Mouse (Mus musculus) lung, postnatal 4 days (tissue): Measurements from ENCODE around the gene Prr14l.
"Not testable (repeated sequence)": the region's sequence is repeated elsewhere in the genome, so short reads cannot be mapped to it uniquely, and the experiment has no call there.

ENCODE experiments used
- DNase-seq, 2 experiments: peaks; one replicate each; pipeline ENCODE4 v3.0.0; 2021

Gene Prr14l

GRCm38 (mm10) chr5:32853731-32854507 lies at the start of gene Prr14l:
Gene Prr14l (minus strand): TSS chr5:32854256.
- DNase-seq: peak; percentile 98 to 99

GRCm38 (mm10) chr5:32886739-32887138 lies 32.7 kb upstream of the Prr14l start:
- DNase-seq: no peak

- no peak for DNase-seq
Measured at GRCm38 (mm10) chr5:32872346-32872745, 18.3 kb upstream of the Prr14l start.

- DNase-seq: no peak
Measured at GRCm38 (mm10) chr5:32869389-32870024, 15.5 kb upstream of the Prr14l start.

GRCm38 (mm10) chr5:32863253-32864228 lies 9.5 kb upstream of the Prr14l start, which contains the start of gene Depdc5:
Gene Depdc5 (plus strand): TSS chr5:32863701.
- DNase-seq: peak; percentile 95 to 97

- peak in 1 of 2 experiments; percentile 14 for DNase-seq
Measured at GRCm38 (mm10) chr5:32862469-32863132, 8.5 kb upstream of the Prr14l start.

- no peak for DNase-seq
Measured at GRCm38 (mm10) chr5:32861082-32861481, 7.0 kb upstream of the Prr14l start.

GRCm38 (mm10) chr5:32857781-32858220 lies 3.7 kb upstream of the Prr14l start:
- DNase-seq: peak in 1 of 2 experiments; percentile 56

GRCm38 (mm10) chr5:32855274-32855673 lies 1.2 kb upstream of the Prr14l start:
- not testable (repeated sequence) for DNase-seq

- no peak for DNase-seq
Measured at GRCm38 (mm10) chr5:32854818-32855217, 762 bp upstream of the Prr14l start.

- no peak for DNase-seq
Measured at GRCm38 (mm10) chr5:32852026-32852425, 2.0 kb downstream of the Prr14l start.

- DNase-seq: not testable (repeated sequence)
Measured at GRCm38 (mm10) chr5:32849580-32849979, 4.5 kb downstream of the Prr14l start.

GRCm38 (mm10) chr5:32849178-32849577 lies 4.9 kb downstream of the Prr14l start:
- DNase-seq: no peak

GRCm38 (mm10) chr5:32840029-32840428 lies 14.0 kb downstream of the Prr14l start:
- DNase-seq: no peak

- no peak for DNase-seq
Measured at GRCm38 (mm10) chr5:32836976-32837375, 17.1 kb downstream of the Prr14l start.

GRCm38 (mm10) chr5:32834497-32834896 lies 19.6 kb downstream of the Prr14l start:
- no peak for DNase-seq

- DNase-seq: no peak
Measured at GRCm38 (mm10) chr5:32830054-32830453, 24.0 kb downstream of the Prr14l start.

- not testable (repeated sequence) for DNase-seq
Measured at GRCm38 (mm10) chr5:32828766-32829165, 25.3 kb downstream of the Prr14l start.

GRCm38 (mm10) chr5:32827009-32827408 lies 27.0 kb downstream of the Prr14l start, which contains the start of gene Gm20671:
Gene Gm20671 (minus strand): TSS chr5:32827109.
- no peak for DNase-seq

- no peak for DNase-seq
Measured at GRCm38 (mm10) chr5:32820471-32820870, 33.6 kb downstream of the Prr14l start.

- DNase-seq: no peak
Measured at GRCm38 (mm10) chr5:32815396-32815795, 38.7 kb downstream of the Prr14l start.

- not testable (repeated sequence) for DNase-seq
Measured at GRCm38 (mm10) chr5:32786454-32786853, 67.6 kb downstream of the Prr14l start.
